Mouse (Mus musculus) stomach, embryonic 15.5 days (tissue): ENCODE data around the gene Tmem243. TPM values are rescaled to one million over a fixed set of nuclear protein-coding genes. Genes with fewer than 3 reads are reported as not detected.

Experiments
- ATAC-seq: fragments of 200-750 bp; cut with Nextera tagmentation; 2 replicates; pipeline ENCODE4 v1.8.0; 2017; ENCODE audit warnings: low read depth, moderate number of reproducible peaks, moderate TSS enrichment; ENCODE audit not compliant: insufficient read depth, low FRiP score
- H3K27ac ChIP-seq: fragments of 300-500 bp; sonication (generic); 2 replicates; pipeline ENCODE4 v1.5.1; 2015; ENCODE audit warnings: mild to moderate bottlenecking, inconsistent platforms
- H3K27me3 ChIP-seq: fragments of 300-500 bp; sonication (generic); replicated peaks from 2 replicates; pipeline ENCODE4 v1.6.1; 2015; ENCODE audit warnings: inconsistent platforms
- H3K36me3 ChIP-seq: fragments of 300-500 bp; sonication (generic); 2 replicates; pipeline ENCODE4 v1.6.1; 2015; ENCODE audit warnings: inconsistent platforms
- H3K4me1 ChIP-seq: fragments of 300-500 bp; sonication (generic); 2 replicates; pipeline ENCODE4 v1.6.1; 2015; ENCODE audit warnings: inconsistent platforms
- H3K4me2 ChIP-seq: fragments of 300-500 bp; sonication (generic); 2 replicates; pipeline ENCODE4 v1.6.1; 2015; ENCODE audit warnings: mild to moderate bottlenecking, inconsistent platforms
- H3K4me3 ChIP-seq: fragments of 300-500 bp; sonication (generic); replicated peaks from 2 replicates; pipeline ENCODE4 v1.5.1; 2015; ENCODE audit warnings: inconsistent platforms
- H3K9ac ChIP-seq: fragments of 300-500 bp; sonication (generic); 2 replicates; pipeline ENCODE4 v1.6.1; 2015; ENCODE audit warnings: inconsistent platforms
- H3K9me3 ChIP-seq: fragments of 300-500 bp; sonication (generic); 2 replicates; pipeline ENCODE4 v1.6.1; 2016; ENCODE audit warnings: inconsistent platforms
- WGBS: fragments of 180-500 bp; shearing (Covaris S2); methylation state at CpG from one replicate; pipeline ENCODE4 v1.1.7; 2015; 5-methylcytosine and 5-hydroxymethylcytosine counted together
- polyA plus RNA-seq: library from polyadenylated mRNA; unstranded; fragments of >200 nt; fragmentation: Nextera tagmentation; extraction: Ambion mirVana; gene quantifications from 2 replicates; pipeline ENCODE4 v1.2.1, GENCODE M21; 2015

The Tmem243 gene
- polyA plus RNA-seq, 1 experiment from 2014 or later, result 18.8 TPM

DNA sequence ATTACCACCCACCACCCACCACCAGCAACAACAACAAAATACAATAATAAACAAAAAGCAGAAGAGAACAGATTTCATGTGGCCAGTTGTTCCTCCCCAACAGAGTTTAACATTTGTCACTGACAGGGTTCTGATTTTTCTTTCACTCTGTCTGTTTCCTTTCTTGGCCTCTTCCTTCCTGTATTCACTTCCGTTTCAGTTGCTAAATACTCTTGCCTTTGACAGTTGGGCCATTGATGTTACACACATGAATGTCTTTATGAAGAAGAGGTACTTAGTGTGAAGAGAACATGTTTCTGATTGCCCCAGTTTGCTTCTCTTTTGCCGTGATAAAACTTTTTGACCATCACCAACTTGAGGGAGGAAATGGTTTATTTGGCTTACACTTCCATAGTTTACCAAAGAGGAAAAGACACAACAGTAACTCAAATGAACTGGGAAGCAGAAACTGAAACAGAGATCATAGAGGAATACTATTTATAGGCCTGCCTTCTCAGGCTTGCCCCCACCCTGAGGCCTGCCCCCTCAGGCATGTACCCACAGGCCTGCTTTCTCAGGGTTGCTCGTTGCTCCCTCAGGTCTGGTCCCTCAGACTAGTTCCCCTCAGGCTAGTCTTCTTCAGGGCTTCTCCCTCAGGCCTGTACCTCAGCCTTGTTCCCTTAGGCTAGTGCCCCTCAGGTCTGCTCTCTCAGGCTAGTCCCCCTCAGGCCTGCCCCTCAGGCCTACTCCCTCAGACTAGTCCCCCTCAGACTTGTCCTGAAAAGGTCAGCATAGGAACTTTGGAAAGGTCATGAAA lies 13.3 kb upstream of the Tmem243 start:
- no peak for ATAC-seq
- H3K27ac ChIP-seq, result no peak overlapping the region

DNA sequence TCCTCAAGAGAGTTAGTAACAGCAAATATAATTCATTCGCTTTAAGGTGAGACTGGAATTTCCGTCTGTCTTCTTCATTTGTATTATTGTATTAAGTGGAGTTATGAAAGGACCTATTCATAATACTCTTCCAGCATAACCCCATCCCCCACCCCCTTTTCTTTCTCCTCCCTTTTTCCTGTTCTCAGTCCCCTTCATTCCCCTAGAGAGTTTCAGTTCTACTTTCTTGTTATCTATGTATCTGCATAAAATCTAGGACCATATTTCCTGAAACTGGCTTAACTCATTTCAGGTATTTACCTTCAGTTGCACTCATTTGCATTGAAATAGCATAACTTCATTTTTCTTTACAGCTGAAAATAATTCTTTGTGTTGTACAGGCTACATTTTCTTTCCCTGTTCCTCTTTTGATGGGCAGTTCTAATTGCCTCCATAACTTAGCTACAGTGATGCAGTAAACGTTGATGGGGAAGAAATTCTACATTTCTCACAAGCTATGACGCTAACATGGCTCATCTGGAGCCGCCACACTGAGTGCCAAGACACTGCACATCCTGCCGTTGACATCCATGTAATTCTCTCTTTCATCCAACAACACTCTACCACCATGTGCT lies 9.9 kb upstream of the Tmem243 start:
- ATAC-seq, result no peak
- Histone ChIP-seq H3K36me3 (no peaks in the 10 kb centered on the region), H3K9me3 (no peaks in the 10 kb centered on the region), H3K9ac (no peak overlapping the region), H3K4me1 (no peaks in the 10 kb centered on the region), H3K27me3 (no peaks in the 10 kb centered on the region), H3K4me2 (no peak overlapping the region), H3K4me3 (no peak overlapping the region), H3K27ac (no peak overlapping the region)
- WGBS, result 70% methylated on average over 6 of the region's 6 CpGs

More for the DNA sequence above, 13.3 kb upstream of the Tmem243 start:
- no peak overlapping the region for H3K9ac ChIP-seq
- H3K27me3 ChIP-seq, result no peaks in the 10 kb centered on the region
- H3K4me1 ChIP-seq, result no peaks in the 10 kb centered on the region
- WGBS, result 61% methylated on average over 3 of the region's 3 CpGs
- H3K9me3 ChIP-seq, result no peaks in the 10 kb centered on the region
- H3K36me3 ChIP-seq, result no peaks in the 10 kb centered on the region
- H3K4me2 ChIP-seq, result no peak overlapping the region
- H3K4me3 ChIP-seq, result no peak overlapping the region

DNA sequence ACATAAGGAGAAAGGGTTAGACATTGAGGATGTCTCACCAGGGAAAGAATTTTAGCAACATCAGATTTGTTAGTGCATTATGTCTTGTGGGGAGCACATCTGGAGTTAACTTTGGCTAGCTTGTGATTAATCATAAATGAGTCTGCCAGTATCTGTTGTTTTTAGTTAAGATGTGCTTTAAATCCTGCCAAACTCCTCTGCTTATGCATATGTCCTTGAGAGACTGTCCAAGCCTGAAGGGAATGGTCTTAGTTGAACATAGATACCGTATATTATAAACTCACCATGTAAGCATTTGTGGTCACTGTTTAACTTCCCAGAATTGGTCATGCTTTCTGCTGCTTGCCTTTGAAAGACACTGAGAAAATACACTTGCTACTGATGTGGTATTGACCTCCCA lies 7.8 kb upstream of the Tmem243 start:
- Histone ChIP-seq H3K9ac (no peak overlapping the region), H3K27me3 (no peaks in the 10 kb centered on the region), H3K4me3 (no peak overlapping the region), H3K4me1 (no peaks in the 10 kb centered on the region), H3K9me3 (no peaks in the 10 kb centered on the region), H3K27ac (no peak overlapping the region), H3K4me2 (no peak overlapping the region), H3K36me3 (no peaks in the 10 kb centered on the region)
- WGBS, result 43% methylated on average over 1 of the region's 1 CpGs
- no peak for ATAC-seq

DNA sequence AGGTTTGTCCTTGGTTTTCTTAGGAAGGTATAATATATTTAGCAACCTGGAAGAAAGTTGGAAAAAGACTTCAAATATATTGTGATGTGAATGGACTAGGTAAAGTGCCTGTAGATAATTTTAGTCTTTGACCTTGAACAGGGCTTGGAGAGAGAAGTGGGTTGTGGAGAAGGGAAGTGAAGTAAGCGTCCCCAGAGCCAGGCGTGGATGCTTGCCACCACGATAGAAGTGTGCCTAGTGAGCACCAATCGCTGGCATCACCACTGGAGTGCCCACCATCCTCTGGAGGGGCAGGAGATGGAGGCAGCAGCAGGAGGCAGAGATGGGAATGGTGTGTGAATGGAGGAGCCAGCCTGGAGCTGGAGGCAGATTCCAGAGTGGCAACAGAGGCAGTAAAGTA lies 7.0 kb upstream of the Tmem243 start:
- no peaks in the 10 kb centered on the region for H3K9me3 ChIP-seq
- no peaks in the 10 kb centered on the region for H3K4me1 ChIP-seq
- WGBS, result 69% methylated on average over 4 of the region's 4 CpGs
- H3K27me3 ChIP-seq, result no peaks in the 10 kb centered on the region
- ATAC-seq, result no peak
- no peaks in the 10 kb centered on the region for H3K36me3 ChIP-seq
- H3K9ac ChIP-seq, result no peak overlapping the region
- no peak overlapping the region for H3K4me3 ChIP-seq
- no peak overlapping the region for H3K4me2 ChIP-seq
- H3K27ac ChIP-seq, result no peak overlapping the region

DNA sequence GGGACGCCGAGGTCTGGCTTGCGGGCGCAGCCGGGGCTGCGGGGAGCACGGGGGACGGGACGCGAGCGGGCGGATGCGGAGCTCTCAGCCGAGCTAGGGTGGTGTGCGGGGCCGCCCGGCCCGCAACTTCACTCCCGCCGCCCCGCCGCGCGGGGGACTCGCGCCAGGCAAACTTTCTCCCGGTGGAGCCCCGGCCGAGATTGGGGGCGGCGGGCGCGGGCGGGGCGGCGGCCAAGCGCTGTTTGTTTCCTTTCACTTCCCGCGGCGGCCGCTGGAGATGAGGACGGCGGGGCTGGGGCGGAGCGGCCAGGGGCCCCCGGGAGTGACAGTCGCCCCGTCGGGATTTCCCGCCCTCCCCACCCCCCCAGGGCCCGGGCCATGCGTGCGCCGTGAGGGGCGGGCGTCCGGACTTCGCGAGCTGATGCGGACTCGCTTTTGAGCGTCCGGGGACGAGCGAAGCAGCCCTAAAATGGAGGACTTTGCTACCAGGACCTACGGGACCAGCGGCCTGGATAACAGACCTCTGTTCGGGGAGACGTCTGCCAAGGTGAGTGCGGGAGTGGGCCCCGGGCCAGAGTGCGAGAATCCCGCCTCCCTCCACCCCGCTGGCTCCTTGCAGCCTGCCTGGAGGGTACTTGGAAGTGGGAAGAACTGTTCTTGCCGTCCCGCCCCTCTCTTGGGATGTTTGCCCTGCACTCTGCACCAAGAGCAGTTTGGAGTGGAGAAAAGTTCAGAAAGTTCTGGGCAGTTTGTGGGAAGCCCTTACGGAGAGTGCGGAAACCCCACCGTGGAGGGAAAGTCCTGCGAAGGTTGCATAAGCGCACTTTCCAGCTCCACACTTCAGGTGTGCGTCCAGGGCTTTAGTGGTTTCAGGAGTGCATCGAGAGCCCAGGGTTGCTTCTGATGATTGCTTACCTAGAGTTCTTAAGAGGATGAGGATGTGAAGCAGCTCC lies 657 bp downstream of the Tmem243 start:
- H3K9ac ChIP-seq, result peak overlapping the region; percentile 57
- no peaks in the 10 kb centered on the region for H3K4me1 ChIP-seq
- WGBS, result under 1% methylated on average over 63 of the region's 83 CpGs
- H3K27ac ChIP-seq, result peak overlapping the region; percentile 42; the same call in 1 of the 2 replicates
- peak; percentile 72 for ATAC-seq
- peak overlapping the region; percentile 81 for H3K4me2 ChIP-seq
- H3K4me3 ChIP-seq, result peak overlapping the region; percentile 83
- 0 out of 2 replicates have a peak, but pooled peaks cover 4% of the 10 kb centered on the region for H3K27me3 ChIP-seq
- no peaks in the 10 kb centered on the region for H3K9me3 ChIP-seq
- H3K36me3 ChIP-seq, result no peaks in the 10 kb centered on the region

DNA sequence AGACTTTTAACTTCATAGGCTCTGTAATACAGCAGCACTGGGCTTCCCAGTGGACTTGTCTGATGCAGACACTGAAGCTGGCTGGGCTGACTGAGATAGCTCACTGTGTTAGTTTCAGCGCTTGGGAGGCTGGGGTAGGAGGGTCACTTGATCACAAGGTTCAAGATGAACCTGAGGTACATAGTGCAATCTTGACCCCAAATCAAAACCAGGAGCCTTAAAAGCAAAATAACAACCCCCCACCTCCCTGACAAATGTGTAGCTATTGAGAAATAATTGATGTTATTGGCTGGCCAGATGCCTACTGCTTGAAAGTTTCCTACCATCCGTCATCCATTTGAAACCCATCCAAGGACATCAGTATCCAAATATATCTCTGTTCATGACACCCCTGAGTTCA lies 2.2 kb downstream of the Tmem243 start:
- no peak overlapping the region for H3K27ac ChIP-seq
- no peak overlapping the region for H3K4me3 ChIP-seq
- H3K36me3 ChIP-seq, result no peaks in the 10 kb centered on the region
- no peak overlapping the region for H3K4me2 ChIP-seq
- ATAC-seq, result no peak
- H3K9me3 ChIP-seq, result no peaks in the 10 kb centered on the region
- no peak overlapping the region for H3K9ac ChIP-seq
- 85% methylated on average over 2 of the region's 2 CpGs for WGBS
- 0 out of 2 replicates have a peak, but pooled peaks cover 4% of the 10 kb centered on the region for H3K27me3 ChIP-seq
- no peaks in the 10 kb centered on the region for H3K4me1 ChIP-seq

DNA sequence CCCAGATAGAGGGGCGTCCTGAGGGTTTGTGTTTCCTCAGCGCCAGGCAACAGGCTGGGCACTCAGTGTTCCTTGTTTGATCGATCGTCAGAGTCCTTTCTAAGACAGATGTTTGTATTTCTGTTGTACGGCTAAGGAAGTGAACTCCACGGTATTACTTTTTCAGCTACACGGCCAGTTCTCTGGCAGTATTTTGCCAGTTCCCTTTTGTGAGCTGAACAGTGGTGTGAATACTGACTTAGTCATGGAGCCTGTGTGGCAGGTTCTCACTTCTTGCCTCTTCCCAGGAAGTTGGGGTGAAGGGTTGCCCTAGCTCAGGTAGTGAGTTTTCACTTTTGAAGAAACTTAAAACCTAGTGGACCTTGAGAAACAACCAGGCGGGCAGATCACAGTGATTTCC lies 3.5 kb downstream of the Tmem243 start:
- Histone ChIP-seq H3K9me3 (no peaks in the 10 kb centered on the region), H3K27ac (no peak overlapping the region), H3K9ac (no peak overlapping the region), H3K4me1 (no peaks in the 10 kb centered on the region), H3K4me2 (no peak overlapping the region), H3K4me3 (no peak overlapping the region), H3K27me3 (0 out of 2 replicates have a peak, but pooled peaks cover 4% of the 10 kb centered on the region), H3K36me3 (no peaks in the 10 kb centered on the region)
- WGBS, result 72% methylated on average over 8 of the region's 8 CpGs
- no peak for ATAC-seq

DNA sequence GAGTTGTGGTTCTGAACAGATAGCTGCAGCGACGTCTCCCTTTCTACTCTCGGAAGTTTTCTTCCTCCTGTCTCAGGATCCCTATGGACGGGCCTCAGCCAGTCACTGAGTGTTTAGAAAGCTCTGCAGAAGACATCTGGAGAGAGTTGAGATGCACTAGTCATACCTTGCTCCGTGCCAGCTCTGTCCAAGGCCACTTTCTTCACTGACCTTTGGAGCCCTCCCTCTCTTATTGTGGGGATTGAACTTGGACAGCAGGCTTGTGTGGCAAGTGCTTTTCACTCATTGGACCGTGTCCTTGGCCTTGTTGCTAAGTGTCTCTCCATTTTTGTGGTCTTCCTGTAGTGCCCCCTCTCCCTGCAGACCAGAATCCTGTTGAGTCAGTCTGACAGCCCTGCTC lies 6.3 kb downstream of the Tmem243 start:
- no peaks in the 10 kb centered on the region for H3K9me3 ChIP-seq
- H3K36me3 ChIP-seq, result no peaks in the 10 kb centered on the region
- no peak for ATAC-seq
- no peaks in the 10 kb centered on the region for H3K4me1 ChIP-seq
- H3K9ac ChIP-seq, result no peak overlapping the region
- 0 out of 2 replicates have a peak, but pooled peaks cover 4% of the 10 kb centered on the region for H3K27me3 ChIP-seq
- 77% methylated on average over 6 of the region's 6 CpGs for WGBS
- no peak overlapping the region for H3K4me2 ChIP-seq
- no peak overlapping the region for H3K4me3 ChIP-seq
- H3K27ac ChIP-seq, result no peak overlapping the region

DNA sequence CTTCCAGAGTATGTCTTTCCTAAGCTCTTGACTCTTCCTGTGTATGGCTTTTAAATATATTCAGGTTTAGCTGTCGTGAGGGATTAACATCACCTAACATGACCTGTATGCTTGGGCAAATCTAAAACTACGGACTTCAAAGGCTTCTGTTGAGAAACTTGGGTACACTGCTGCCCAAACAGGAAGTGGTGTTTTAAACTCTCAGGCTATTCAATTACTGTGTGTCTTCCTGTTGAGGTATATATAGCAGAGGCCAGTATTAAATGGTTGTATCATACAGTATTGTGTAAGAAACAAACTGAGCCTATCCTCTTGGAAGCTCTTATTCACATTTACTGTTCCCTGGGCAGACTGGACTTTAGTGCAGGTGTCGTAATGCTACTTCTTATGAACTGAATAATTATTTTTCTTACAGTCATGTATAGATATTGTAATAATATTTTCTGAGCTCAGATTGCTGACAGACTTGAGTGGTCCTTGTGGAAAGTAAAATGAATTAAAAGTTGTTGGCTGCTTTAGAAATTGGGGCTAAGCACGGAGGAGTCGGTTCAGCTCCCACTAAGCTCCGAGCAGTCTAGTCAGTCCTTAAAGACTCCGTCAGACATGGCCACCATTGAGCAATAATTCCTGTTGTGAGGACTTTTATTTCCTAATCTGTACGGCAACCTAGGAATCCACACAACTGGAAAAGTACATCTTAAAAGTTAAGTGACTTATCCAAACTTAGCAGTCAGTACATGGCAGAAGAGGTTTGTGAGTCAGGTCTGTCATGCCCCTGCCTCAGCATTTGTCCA lies 7.0 kb downstream of the Tmem243 start:
- Histone ChIP-seq H3K4me2 (no peak overlapping the region), H3K9me3 (no peaks in the 10 kb centered on the region), H3K4me1 (no peaks in the 10 kb centered on the region), H3K27me3 (0 out of 2 replicates have a peak, but pooled peaks cover under 1% of the 10 kb centered on the region), H3K9ac (no peak overlapping the region), H3K4me3 (no peak overlapping the region), H3K27ac (no peak overlapping the region), H3K36me3 (no peaks in the 10 kb centered on the region)
- no peak for ATAC-seq
- WGBS, result 71% methylated on average over 8 of the region's 8 CpGs

DNA sequence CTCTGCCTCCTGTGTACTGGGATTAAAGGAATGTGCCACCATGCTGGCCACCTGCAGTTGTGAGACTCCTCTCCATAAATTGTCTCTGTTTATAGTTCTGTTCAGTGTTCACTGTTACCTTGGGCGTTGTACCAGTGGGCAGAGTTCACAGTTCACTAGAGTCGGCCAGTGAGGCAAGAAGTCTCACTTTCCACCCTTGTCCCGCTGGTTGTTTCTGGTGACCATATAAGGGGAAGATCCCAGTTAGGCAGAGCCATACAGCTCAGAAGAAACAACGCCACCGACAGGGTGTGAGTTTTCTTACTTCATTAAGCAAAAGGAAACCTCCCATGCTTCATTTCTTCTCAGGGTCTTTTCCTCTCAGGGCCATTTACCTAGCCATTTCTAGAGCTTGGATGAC lies 8.0 kb downstream of the Tmem243 start:
- H3K9me3 ChIP-seq, result no peaks in the 10 kb centered on the region
- no peak overlapping the region for H3K27ac ChIP-seq
- no peak overlapping the region for H3K4me2 ChIP-seq
- no peaks in the 10 kb centered on the region for H3K36me3 ChIP-seq
- H3K4me1 ChIP-seq, result no peaks in the 10 kb centered on the region
- no peak overlapping the region for H3K4me3 ChIP-seq
- no peak for ATAC-seq
- 69% methylated on average over 5 of the region's 5 CpGs for whole genome bisulfite sequencing
- no peaks in the 10 kb centered on the region for H3K27me3 ChIP-seq
- H3K9ac ChIP-seq, result no peak overlapping the region

DNA sequence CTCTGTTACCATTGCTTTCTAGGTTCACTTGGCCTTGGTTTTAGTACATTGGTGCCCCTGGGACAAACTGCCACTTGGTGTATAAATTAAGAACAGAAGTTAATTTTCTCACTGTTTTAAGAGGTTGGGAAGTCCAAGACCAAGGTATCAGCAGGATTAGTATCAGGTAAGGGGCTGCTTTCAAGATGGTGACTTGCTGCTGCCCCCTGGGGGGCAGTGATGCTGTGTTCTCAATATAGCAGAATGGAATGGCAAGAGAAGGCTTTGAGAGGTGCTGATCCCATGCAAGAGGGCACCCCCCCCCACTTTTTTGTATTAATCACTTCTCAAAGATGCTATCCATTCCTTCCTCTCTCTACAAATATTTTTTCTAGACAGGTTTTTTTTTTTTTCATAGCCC lies 9.1 kb downstream of the Tmem243 start:
- no peak overlapping the region for H3K27ac ChIP-seq
- no peaks in the 10 kb centered on the region for H3K36me3 ChIP-seq
- H3K9me3 ChIP-seq, result no peaks in the 10 kb centered on the region
- H3K9ac ChIP-seq, result no peak overlapping the region
- no peak overlapping the region for H3K4me3 ChIP-seq
- ATAC-seq, result no peak
- no peak overlapping the region for H3K4me2 ChIP-seq
- H3K27me3 ChIP-seq, result no peaks in the 10 kb centered on the region
- H3K4me1 ChIP-seq, result no peaks in the 10 kb centered on the region
